Mouse (Mus musculus) hindbrain, embryonic 11.5 days (tissue): ENCODE results near the gene Fam120a. TPM values are rescaled to one million over a fixed set of nuclear protein-coding genes. Genes with fewer than 3 reads are reported as not detected.

Experiments used
- ATAC-seq: fragments of 200-750 bp; cut with Nextera tagmentation; 2 replicates; pipeline ENCODE4 v1.8.0; 2017; ENCODE audit warnings: mild to moderate bottlenecking, moderate TSS enrichment, moderate library complexity; ENCODE audit not compliant: low FRiP score
- DNase-seq: peaks from one replicate; pipeline ENCODE4 v3.0.0-alpha.2; 2015; ENCODE audit warnings: low spot score
- H3K27ac ChIP-seq: fragments of 300-500 bp; sonication (generic); 2 replicates; pipeline ENCODE4 v1.5.1; 2014; ENCODE audit warnings: mild to moderate bottlenecking, low read depth, low read length
- H3K27me3 ChIP-seq: fragments of 300-500 bp; sonication (generic); 2 replicates; pipeline ENCODE4 v1.6.1; 2014; ENCODE audit warnings: mild to moderate bottlenecking, low read length, moderate library complexity, mixed read lengths; ENCODE audit not compliant: control insufficient read depth, insufficient read depth
- H3K36me3 ChIP-seq: fragments of 300-500 bp; sonication (generic); 2 replicates; pipeline ENCODE4 v1.6.1; 2014; ENCODE audit warnings: mild to moderate bottlenecking, low read length, moderate library complexity, mixed read lengths; ENCODE audit not compliant: control insufficient read depth, insufficient read depth
- H3K4me1 ChIP-seq: fragments of 300-500 bp; sonication (generic); replicated peaks from 2 replicates; pipeline ENCODE4 v1.6.1; 2014; ENCODE audit warnings: low read length, mixed read lengths; ENCODE audit not compliant: control insufficient read depth, insufficient read depth
- H3K4me2 ChIP-seq: fragments of 300-500 bp; sonication (generic); replicated peaks from 2 replicates; pipeline ENCODE4 v1.6.1; 2014; ENCODE audit warnings: mild to moderate bottlenecking, low read depth, low read length
- H3K4me3 ChIP-seq: fragments of 300-500 bp; sonication (generic); 2 replicates; pipeline ENCODE4 v1.5.1; 2014; ENCODE audit warnings: low read depth, low read length
- H3K9ac ChIP-seq: fragments of 300-500 bp; sonication (generic); 2 replicates; pipeline ENCODE4 v1.6.1; 2014; ENCODE audit warnings: low read depth, low read length
- H3K9me3 ChIP-seq: fragments of 300-500 bp; sonication (generic); 2 replicates; pipeline ENCODE4 v1.6.1; 2016; ENCODE audit warnings: low read length; ENCODE audit not compliant: control insufficient read depth
- WGBS: fragments of 180-500 bp; shearing (Covaris S2); extraction: QIAGEN DNeasy Blood & Tissue Kit; methylation state at CpG from one replicate; pipeline ENCODE4 v1.1.7; 2014; 5-methylcytosine and 5-hydroxymethylcytosine counted together
- polyA plus RNA-seq: library from polyadenylated mRNA; unstranded; fragments of >200 nt; fragmentation: Nextera tagmentation; extraction: Ambion mirVana; gene quantifications from 2 replicates; pipeline ENCODE4 v1.2.1, GENCODE M21; 2014

The Fam120a gene
- polyA plus RNA-seq, 1 experiment from 2014 or later, result 24.9 TPM

DNA sequence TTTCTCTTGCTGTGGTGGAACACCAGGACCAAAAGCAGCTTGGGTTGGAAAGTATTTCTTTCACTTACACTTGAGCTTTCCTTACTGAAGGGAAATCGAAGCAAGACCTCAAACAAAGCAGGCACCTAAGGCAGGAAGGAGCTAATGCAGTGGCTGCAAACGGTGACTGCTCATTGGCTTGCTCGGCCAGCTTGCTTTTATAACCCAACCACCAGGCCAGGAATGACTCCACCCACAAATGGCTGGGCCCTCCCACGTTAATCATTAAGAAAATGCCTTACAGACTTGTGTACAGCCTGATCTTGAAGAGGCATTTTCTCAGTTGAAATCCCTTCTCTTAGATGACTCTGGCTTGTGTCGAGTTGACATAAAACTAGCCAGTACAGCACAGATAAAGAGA, 3.2 kb upstream of the Fam120a start:
- Histone ChIP-seq H3K36me3 (no peaks in the 10 kb centered on the region), H3K4me2 (no peak overlapping the region), H3K27me3 (no peaks in the 10 kb centered on the region), H3K27ac (no peak overlapping the region), H3K4me3 (no peak overlapping the region), H3K4me1 (peaks cover 2% of the 10 kb centered on the region), H3K9ac (no peak overlapping the region), H3K9me3 (no peaks in the 10 kb centered on the region)
- 70% methylated on average over 5 of the region's 5 CpGs for WGBS
- no peak for DNase-seq
- ATAC-seq, result no peak

DNA sequence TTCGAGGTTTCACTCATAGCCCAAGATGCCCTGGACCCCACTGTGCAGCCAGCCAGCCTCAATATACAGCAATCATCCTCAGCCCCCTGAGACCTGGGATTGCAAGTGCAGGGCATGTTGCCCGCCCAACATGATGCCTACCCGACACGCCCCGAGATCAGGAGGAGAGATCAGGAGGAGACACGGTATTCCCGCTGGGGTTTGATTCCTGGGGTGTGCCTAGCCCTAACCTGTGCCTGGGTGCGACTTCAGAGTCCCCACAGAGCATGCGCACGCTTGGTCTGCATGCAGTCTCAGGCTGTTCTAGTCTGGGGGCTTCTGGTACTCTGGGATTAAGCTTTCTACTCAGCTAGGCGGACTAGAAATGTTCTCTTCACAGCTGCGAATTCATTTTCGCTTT, 2.7 kb upstream of the Fam120a start:
- no peaks in the 10 kb centered on the region for H3K9me3 ChIP-seq
- no peak overlapping the region for H3K9ac ChIP-seq
- 79% methylated on average over 12 of the region's 13 CpGs for WGBS
- no peak for ATAC-seq
- no peak overlapping the region for H3K4me2 ChIP-seq
- H3K27me3 ChIP-seq, result no peaks in the 10 kb centered on the region
- no peak overlapping the region for H3K27ac ChIP-seq
- DNase-seq, result no peak
- no peak overlapping the region for H3K4me3 ChIP-seq
- no peaks in the 10 kb centered on the region for H3K36me3 ChIP-seq
- peaks cover 4% of the 10 kb centered on the region for H3K4me1 ChIP-seq

DNA sequence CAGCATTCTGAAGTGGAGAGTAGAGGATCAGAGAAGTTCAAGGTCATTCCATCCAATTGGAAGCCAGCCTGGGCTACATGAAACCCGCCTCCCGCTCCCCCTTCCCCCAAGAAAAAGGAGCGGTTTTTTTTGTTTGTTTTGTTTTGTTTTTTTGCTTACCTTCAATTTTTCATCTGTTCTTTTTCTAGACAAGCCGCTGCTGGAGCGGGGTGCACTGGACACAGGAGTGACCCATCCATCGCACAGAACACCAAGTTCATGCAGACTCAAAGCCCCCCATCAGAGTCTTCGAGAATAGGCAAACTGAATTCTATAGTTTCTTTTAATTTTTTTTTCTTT, 902 bp upstream of the Fam120a start:
- peak; percentile 5; the same call in 1 of the 2 replicates for ATAC-seq
- WGBS, result 12% methylated on average over 7 of the region's 7 CpGs
- no peaks in the 10 kb centered on the region for H3K9me3 ChIP-seq

DNA sequence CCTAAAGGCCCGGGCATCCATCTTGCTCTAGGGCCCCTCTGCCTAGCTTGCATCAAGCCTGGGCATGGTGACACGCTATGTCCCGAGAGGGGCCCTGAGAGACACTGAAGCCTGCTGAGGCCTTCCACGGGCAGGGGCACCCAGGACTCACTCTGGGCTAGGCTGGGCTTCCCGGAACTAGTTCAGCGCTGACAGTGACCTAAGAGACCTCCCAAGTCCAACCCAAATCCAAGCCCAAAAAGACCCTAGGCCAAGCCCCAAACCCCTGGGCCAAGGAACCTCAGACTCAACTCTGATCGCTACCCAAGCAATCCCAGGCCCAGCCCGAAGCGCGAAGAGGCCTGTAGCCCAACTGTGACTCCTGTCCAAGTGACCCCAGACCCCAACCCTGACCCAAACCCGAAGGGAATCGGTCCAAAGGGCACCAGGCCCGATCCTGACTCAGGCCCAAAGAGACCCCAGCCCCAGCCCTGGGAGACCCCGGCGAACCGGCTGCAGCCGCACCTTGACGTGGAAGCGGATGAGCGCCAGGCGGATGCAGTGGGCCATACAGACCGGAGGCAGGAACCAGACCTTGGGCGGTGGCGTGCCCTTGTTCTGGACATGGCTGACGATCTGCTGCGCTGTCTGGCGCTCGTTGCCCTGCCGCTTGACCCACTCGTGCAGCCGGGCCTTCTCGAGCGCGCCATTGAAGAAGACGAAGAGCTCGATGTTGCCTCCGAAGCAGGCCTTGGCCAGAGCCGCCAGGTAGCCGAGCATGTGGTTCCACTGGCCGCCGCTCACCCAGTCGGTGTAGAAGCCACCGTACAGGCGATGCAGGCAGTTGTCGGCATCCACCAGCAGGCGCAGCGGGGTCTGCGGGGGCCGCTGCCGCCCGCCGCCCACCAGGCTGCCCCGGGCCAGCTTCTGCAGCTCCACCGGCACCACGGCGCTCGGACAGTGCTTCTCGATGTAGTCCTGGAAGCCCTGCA, 681 bp downstream of the Fam120a start:
- Histone ChIP-seq H3K9me3 (no peaks in the 10 kb centered on the region), H3K9ac (peak overlapping the region; percentile 94), H3K27ac (peak overlapping the region; percentile 96), H3K4me1 (peaks cover 6% of the 10 kb centered on the region), H3K27me3 (no peaks in the 10 kb centered on the region), H3K4me3 (peak overlapping the region; percentile 89), H3K36me3 (no peaks in the 10 kb centered on the region), H3K4me2 (peak overlapping the region; percentile 89)
- ATAC-seq (peak; percentile 42), DNase-seq (peak; percentile 66)
- 1% methylated on average over 55 of the region's 58 CpGs for WGBS

More for the DNA sequence above, 902 bp upstream of the Fam120a start:
- no peak for DNase-seq
- Histone ChIP-seq H3K27ac (peak overlapping the region; percentile 96), H3K4me3 (peak overlapping the region; percentile 89), H3K36me3 (no peaks in the 10 kb centered on the region), H3K27me3 (no peaks in the 10 kb centered on the region), H3K9ac (peak overlapping the region; percentile 94), H3K4me1 (peaks cover 6% of the 10 kb centered on the region), H3K4me2 (peak overlapping the region; percentile 89)

DNA sequence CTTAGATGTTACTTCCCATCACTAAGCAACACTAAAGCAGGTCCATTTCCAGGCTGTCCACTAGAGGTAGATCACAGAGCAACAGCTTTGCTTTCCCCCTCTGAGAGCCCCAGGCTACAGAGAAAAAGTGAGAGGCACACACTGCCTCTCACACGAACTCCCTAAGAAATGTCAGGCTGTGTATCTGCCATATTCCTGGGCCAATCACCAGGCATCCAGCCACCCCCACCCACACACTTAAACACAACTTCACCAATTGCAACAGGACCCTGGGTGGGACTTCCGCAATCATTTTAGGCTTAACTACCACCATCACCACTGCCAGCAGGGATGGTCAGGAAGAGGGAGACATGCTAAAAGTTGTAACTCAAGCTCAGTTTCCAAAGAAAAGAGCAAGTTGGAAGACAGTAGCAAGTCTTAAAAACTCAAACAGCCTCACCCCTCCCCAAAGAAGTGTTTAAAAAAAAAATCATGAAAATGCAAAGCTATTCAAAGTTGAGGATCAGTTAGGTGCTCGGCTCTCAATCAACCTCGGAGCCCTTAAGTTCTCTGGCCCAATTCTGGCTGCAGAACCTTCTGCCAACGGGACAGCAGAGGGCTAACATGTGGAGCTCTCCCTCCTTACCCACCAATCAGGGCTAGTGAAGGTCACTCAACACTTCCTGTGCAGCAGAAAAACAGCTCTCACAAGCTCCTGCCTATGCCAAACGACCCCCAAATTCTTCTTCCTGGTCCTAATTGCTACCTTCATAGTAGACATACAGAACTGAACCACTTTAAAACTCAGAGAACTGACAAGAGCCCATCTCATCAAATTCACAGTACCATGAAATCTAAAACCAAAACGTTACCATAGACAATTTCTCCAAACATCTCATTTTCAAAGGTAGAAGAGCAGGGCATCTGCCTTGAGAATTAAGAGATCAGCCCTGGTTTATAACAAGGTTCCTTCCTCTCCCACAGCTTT, 2.0 kb downstream of the Fam120a start:
- H3K9ac ChIP-seq, result peak overlapping the region; percentile 23; the same call in 1 of the 2 replicates
- no peaks in the 10 kb centered on the region for H3K27me3 ChIP-seq
- H3K4me3 ChIP-seq, result peak overlapping the region; percentile 89
- ATAC-seq (no peak), DNase-seq (peak; percentile 45)
- H3K4me1 ChIP-seq, result peaks cover 6% of the 10 kb centered on the region
- 25% methylated on average over 7 of the region's 7 CpGs for WGBS
- no peak overlapping the region for H3K27ac ChIP-seq
- H3K9me3 ChIP-seq, result no peaks in the 10 kb centered on the region
- no peaks in the 10 kb centered on the region for H3K36me3 ChIP-seq
- H3K4me2 ChIP-seq, result peak overlapping the region; percentile 89

DNA sequence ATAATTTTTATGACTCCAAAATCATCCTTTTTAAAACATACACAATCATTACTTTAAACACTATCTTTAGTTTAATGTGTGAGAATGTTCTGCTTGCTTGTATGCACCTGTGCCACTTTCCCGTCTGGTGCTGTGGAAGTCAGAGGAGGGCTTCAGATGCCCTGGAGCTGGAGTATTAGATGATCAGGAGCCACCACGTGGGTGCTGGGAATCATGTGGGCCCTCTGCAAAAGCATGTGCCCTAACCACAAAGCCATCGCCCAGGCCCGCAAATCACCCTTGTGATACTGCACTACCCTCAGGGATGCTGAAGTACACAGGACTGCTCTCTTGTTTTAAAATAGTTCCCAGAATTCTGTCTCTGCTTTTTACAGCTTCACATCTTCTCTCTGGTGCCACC, 3.0 kb downstream of the Fam120a start:
- Histone ChIP-seq H3K4me1 (peaks cover 6% of the 10 kb centered on the region), H3K9me3 (no peaks in the 10 kb centered on the region), H3K4me2 (peak overlapping the region; percentile 89; the same call in 1 of the 2 replicates), H3K27me3 (no peaks in the 10 kb centered on the region), H3K9ac (no peak overlapping the region), H3K36me3 (no peaks in the 10 kb centered on the region), H3K27ac (no peak overlapping the region), H3K4me3 (no peak overlapping the region)
- 85% methylated on average over 4 of the region's 4 CpGs for WGBS
- no peak for DNase-seq
- ATAC-seq, result no peak

DNA sequence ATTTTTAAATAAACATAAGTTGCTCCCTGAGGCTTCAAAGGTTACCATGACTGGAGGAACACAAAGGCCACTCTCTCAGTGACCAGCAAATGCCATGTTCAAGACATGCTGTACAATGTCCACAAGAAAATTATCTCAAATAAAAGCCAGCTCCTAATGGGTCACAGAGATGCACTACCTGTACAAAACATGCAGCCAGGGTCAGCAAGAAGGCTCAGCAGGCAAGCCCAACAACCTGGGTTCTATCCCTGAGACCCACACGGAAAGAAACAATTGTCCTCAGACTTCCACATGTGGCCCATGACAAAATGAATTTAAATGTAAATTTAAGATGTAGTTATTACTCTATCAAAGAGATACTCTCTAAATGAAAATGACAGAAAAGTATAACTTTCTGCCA, 4.7 kb downstream of the Fam120a start:
- Histone ChIP-seq H3K4me3 (no peak overlapping the region), H3K27ac (no peak overlapping the region), H3K27me3 (no peaks in the 10 kb centered on the region), H3K9me3 (no peaks in the 10 kb centered on the region), H3K9ac (no peak overlapping the region), H3K36me3 (no peaks in the 10 kb centered on the region), H3K4me2 (no peak overlapping the region), H3K4me1 (peaks cover 6% of the 10 kb centered on the region)
- no peak for ATAC-seq
- 76% methylated on average over 1 of the region's 1 CpGs for WGBS
- DNase-seq, result no peak

DNA sequence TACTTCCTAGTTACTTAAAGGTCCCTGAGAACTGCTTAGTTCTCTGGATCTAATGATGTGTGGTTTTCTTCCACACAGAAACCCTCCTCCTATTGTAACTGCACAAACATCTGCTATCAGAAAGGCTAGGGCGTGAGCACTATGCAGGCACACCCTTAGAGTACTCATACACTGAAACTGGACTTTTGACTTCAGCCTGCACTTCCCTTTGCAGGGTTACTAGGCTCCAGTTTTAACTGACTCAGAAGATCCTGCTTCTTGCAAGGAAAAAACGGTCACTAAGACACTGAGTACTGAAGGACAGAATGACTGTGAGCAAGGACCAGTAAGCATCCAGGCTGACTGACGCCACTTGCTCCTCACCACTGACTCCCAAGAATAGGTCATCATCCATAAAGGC, 5.3 kb downstream of the Fam120a start:
- ATAC-seq, result no peak
- H3K27me3 ChIP-seq, result no peaks in the 10 kb centered on the region
- no peak overlapping the region for H3K27ac ChIP-seq
- H3K4me1 ChIP-seq, result peaks cover 6% of the 10 kb centered on the region
- no peak overlapping the region for H3K4me3 ChIP-seq
- H3K36me3 ChIP-seq, result no peaks in the 10 kb centered on the region
- H3K9me3 ChIP-seq, result no peaks in the 10 kb centered on the region
- DNase-seq, result no peak
- 71% methylated on average over 3 of the region's 3 CpGs for WGBS
- H3K9ac ChIP-seq, result no peak overlapping the region
- H3K4me2 ChIP-seq, result no peak overlapping the region
